Mouse (Mus musculus): ENCODE results near the gene Rrp36.

The Rrp36 gene

DNA sequence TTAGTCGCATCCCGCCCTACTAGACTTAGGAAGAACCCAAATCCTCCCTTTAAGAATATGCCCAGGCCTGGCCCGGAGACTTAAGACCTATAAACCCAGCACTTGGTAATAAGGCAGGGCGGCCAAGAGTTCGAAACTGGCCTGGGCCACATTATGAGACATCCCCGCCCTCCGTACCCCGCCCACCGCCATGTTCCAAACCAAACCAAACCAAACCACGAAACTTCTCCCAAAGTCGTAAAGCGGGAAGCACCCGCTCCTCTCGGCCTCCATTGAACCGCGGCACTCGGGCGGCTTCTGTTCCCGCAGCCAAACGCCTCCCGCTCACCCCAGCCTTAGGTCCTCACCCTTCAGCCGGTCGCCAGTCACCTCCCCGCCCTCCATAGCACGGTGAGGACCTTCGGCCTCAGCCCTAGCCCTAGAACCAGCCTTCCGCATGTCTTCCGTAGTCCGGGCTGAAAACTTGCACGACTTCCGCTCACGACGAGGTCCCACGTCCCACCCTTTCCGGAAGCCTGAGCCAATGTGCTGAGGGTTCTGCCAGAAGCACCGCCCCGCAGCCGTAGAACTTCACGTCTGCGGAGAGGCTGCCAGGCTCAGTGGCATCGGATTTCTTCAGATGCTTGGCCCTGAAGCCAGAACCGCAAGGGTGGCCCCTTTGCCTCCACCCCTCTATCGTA, at the start of gene Rrp36:
TSS of gene Rrp36 (minus strand) at position 503 of the 680 bp plus-strand sequence.
- DNase-seq: peak; percentile 87

GRCm38 (mm10) chr17:46721077-46721476, 46.9 kb upstream of the Rrp36 start:
- no peak for DNase-seq

DNA sequence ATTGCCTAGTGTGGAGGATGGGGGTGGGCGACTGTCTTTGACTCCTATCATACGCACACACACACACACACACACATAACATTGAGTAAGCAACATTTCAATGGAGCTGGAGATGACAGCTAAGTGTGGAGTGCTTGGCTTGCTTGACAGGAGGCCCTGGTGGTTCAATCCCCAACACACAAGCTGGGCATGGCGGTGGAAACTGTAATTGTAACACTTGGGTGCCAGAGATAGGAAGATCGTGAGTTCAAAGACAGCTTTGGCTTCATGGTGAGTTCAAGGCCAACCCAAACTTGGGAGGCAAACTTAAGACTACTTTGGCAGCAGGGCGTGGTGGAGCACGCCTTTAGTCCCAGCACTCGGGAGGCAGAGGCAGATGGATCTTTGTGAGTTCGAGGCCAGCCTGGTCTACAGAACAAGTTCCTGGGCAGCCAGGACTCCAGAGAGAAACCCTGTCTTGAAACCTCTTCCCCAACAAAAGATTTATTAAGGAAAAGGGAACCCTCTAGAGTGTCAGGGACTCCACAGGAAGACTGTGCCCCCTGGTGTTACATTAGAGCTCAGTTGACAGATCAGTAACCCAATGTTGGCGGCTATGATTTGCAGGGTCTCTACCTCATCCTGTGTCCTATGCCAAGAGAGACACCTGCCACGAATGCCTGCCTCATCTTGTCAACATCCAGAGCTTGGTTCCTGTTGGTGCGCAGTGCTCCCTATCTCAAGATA, 40.8 kb upstream of the Rrp36 start:
- no peak for DNase-seq

- no peak for DNase-seq
Measured at GRCm38 (mm10) chr17:46713849-46714248, 39.7 kb upstream of the Rrp36 start.

- no peak for DNase-seq
Measured at GRCm38 (mm10) chr17:46712442-46712841, 38.3 kb upstream of the Rrp36 start.

DNA sequence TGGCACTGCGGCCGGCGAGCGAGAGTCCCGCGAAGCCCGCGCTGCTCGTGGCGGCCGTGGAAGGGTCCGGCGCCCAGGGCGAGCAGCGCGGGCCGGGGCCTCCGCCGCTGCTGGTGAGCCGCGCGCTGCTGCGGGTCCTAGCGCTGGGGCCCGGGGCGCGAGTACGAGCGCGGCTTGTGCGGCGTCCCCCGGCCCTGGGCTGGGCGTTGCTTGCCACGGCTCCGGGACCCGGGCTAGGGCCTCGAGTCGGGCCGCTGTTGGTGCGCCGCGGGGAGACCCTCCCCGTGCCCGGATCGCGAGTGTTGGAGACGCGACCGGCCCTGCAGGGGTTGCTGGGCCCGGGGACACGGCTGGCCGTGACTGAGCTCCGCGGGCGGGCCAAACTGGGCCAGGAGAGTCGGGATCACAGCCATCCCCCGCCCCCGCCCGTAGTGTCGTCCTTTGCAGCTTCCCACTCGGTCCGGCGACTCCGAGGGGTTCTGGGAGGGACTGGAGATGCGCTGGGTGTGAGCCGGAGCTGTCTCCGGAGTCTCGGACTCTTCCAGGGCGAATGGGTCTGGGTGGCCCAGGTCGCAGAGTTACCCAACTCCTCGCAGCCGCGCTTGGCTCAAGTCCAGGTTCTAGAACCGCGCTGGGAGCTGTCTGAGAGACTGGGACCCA, 37.6 kb upstream of the Rrp36 start:
- DNase-seq: peak; percentile 64

GRCm38 (mm10) chr17:46710959-46711597, 36.9 kb upstream of the Rrp36 start, which contains the start of gene Pex6:
Pex6 (plus strand) TSS chr17:46711463.
- peak; percentile 92 for DNase-seq

DNA sequence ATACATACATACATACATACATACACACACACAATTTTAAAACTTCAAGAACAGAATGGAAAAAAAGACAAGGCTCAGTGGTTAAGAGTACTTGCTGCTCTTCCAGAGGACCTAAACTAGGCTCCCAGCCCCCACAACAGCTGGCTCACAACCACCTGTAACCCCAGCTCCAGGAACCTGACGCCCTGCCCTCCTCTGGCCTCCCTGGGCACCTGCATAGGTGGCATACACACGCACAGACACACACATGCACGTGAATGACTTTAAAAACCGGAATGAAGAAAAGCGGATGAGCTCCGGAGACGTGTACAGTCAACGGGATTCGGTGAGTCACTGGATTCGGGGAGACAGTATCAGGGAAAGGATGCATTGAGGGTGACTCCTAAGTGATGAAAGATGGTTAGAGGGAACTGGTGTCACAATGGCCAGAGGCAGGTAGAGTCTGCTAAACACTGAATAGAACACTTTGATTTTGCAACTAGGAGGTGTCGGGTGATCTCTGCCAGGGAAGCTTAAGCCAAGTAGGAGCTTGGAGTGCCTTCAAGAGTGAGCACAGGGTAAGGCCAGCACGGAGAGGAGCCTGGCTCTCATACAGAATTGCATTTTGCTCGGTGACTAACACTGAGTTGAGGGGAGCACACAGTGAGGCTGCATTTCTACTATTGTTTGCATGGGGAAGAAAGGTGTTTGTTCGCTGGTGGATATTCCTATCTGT, 32.4 kb upstream of the Rrp36 start:
- DNase-seq: no peak

- peak; percentile 98 for DNase-seq
Measured at GRCm38 (mm10) chr17:46704887-46705835, 31.0 kb upstream of the Rrp36 start, which contains the start of gene Ppp2r5d. Ppp2r5d (minus strand) TSS chr17:46705111.

DNA sequence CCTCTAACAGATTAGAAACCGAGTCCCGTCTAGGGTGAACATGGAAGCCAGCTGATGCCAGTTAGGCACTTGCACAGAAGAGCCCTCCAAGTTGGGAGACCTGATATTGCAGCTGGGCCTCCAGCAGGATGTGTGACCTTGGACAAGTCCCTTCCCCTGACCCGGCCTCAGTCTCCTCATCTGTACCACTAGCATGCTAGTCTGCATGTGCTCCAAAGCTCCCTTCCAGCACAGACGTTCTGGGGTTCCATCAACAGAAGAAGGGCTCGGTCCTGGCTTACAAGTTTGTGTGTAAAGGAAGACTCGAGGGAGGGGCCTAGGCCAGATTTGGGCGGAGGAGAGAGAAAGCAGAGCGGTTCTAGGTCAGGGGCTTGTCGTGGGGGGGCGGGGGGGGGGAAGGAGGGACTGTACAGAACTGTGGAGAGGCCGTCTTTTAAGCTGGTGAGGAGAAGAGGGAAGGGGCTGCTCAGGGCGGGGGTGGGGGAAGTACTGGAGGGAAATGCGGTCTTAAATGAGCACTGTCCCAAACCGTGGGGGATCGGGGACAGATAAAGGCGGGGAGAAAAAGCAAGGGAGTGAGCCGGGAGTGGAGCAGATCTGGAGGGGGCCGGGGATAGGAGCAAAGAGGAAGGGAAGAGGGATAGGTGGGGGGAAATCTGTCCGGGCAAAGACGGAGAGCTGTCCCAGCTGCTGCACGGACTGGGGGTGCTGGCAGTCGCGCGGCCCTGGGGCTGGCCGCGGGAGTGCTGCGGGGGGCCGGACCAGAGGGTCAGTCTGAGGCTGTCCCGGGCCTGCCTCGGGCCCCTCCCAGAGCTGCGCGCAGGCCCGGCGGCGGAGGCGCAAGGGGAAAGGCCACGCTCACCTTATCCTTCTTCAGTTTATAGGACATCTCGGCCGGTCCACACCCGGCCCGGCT, 30.1 kb upstream of the Rrp36 start:
- no peak for DNase-seq

- no peak for DNase-seq
Measured at GRCm38 (mm10) chr17:46702506-46702905, 28.4 kb upstream of the Rrp36 start.

- DNase-seq: no peak
Measured at GRCm38 (mm10) chr17:46702100-46702499, 27.9 kb upstream of the Rrp36 start.

- no peak for DNase-seq
Measured at GRCm38 (mm10) chr17:46701489-46701888, 27.3 kb upstream of the Rrp36 start.

DNA sequence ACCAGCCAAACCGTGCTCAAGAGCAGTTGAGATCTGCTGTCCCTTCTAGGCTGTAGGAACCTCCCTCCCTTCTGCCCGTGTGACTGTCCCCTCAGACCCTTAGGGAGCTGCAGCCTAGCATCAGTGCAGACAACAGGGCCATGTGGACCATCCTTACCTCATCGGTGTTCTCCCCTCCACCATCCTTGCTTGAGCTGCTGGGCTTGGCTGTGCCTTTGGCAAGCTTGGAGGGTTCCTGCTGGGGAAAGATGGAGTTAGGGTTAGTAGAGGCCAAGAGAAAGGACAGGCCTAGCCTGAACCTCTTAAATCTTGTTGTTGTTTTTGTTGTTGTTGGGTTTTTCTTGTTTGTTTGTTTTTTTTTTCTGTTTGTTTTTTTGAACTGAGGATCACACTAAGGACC, 25.8 kb upstream of the Rrp36 start:
- peak; percentile 67 for DNase-seq

GRCm38 (mm10) chr17:46699245-46699644, 25.1 kb upstream of the Rrp36 start:
- no peak for DNase-seq

GRCm38 (mm10) chr17:46698515-46698914, 24.4 kb upstream of the Rrp36 start:
- no peak for DNase-seq

DNA sequence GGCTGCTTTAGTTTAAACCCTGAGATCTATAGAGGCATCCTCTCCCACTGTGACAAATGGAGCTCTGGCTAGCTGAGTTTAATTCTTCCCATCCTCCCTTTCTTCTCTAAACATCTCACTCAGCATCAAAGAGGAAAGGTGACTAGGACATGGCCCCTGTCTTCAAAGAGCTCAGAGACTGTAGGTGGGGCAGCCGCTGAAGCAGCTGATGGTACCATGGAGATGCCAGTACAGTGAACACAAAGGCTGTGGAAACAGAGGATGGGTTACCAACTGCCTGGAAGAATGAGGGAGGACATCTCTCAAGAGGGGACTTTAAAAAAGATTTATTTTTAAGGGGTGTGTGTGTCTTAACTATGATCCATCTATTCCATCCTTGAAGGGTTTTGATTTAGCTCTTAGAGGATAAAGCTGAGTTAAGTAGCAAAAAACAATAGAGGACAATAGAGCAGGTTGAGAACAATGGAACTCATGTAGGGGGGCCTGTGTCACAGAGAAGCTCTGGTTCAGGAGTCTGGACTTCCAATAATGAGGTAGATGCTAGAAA, 20.4 kb upstream of the Rrp36 start:
- DNase-seq: no peak

DNA sequence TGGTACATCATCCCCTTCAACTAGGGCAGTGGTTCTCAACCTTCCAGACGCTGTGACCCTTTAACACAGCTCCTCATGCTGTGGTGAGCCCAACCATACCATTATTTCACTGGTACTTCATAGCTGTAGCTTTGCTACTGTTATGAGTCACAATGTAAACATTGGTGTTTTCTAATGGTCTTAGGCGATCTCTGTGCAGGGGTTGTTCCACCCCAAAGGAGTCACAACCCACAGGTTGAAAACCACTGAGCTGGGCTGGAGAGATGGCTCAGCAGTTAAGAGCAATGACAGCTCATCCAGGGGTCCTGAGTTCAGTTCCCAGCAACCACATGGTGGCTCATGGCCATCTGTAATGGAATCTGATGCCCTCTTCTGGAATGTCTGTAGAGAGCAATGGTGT, 17.2 kb upstream of the Rrp36 start:
- no peak for DNase-seq

DNA sequence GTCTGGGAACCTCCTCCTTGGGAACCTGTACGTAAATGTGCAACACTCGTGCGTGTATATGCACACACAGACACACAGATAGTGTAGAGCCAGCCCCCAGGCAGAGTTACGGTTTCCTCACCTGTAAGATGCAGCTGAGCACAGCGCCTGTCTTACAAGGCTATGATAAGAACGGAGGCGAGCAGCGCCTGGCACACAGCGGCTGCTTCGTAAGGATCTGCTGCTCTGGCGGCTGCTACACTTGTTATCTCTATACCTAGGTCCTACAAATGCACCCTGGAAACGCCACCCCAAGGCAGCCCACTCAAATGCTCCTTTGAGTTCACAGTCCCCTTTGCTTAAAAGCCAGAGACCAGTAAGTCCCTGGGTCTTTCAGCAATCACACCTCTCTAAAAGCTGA, 16.5 kb upstream of the Rrp36 start:
- DNase-seq: no peak

- DNase-seq: no peak
Measured at GRCm38 (mm10) chr17:46685913-46686312, 11.8 kb upstream of the Rrp36 start.

Measured in cerebellum, adult 11-12 months (tissue).